Mouse (Mus musculus): ENCODE measurements at regions not wholly inside any gene's neighbourhood (a gene's known extent, or its start where the extent isn't known, plus 50 kb on each side); places are given as distances from the start of the nearest gene placed in this dataset.

DNA sequence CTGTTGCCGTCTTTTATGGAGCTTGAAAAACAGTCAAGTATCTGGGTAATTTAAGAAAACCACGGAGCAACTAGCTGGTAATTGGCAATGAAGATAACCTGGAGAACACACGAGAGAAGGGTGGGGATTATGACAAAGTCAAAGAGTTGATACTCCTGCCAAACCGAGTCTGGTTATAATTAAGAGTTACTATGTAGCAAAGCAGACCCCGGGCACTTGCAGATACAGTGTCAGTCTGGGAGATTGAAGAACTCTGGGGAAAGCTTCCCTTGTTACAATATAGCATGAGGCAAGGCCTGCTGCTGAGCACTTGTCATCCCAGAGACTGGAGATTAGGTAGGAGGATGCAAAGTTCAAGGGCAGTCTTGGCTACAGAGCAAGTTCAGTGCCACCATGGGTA is 116.5 kb downstream of the Edn3 start:
- TF ChIP-seq CTCF (IDR thresholded peaks at IDR 0.05; ENCODE audit: low read depth): no peak
- no peak for TF ChIP-seq EP300 (IDR thresholded peaks at IDR 0.05; ENCODE audit: low read depth)

Data from heart, postnatal 0 days (tissue).